Mouse (Mus musculus) liver, adult 2 months (tissue): ENCODE results near the gene Gpr3.

ENCODE experiments used
- CTCF ChIP-seq: fragments of 200-500 bp; IDR thresholded peaks from 2 replicates; pipeline ENCODE4 v1.5.1; 2011; ENCODE audit warnings: low read depth, low read length, control low read depth
- POLR2A ChIP-seq: fragments of 200-500 bp; IDR thresholded peaks from 2 replicates; pipeline ENCODE4 v1.6.1; 2011; ENCODE audit warnings: low read length, control low read depth; ENCODE audit not compliant: insufficient read depth; ENCODE audit errors: extremely low read depth

GRCm38 (mm10) chr4:133212562-133213267, 379 bp upstream of the Gpr3 start:
- TF ChIP-seq POLR2A (no peak), CTCF (0 out of 2 replicates have a peak, but pooled peaks have one; percentile 28)
